Mouse (Mus musculus): Measurements from ENCODE around the gene Cnpy1. TPM values are rescaled to one million over a fixed set of nuclear protein-coding genes. Genes with fewer than 3 reads are reported as not detected.

Gene Cnpy1
- polyA plus RNA-seq, 2 experiments: 0.09 TPM; not detected in 1

- no peak for DNase-seq (ENCODE audit: low read depth in 3 of 3, low spot score in 3 of 3)
Observed at GRCm38 (mm10) chr5:28209549-28210431, 35.8 kb downstream of the Cnpy1 start.

GRCm38 (mm10) chr5:28208726-28209520 lies 36.7 kb downstream of the Cnpy1 start:
- no peak overlapping the region for H3K9ac ChIP-seq (replicated peaks)
- H3K4me1 ChIP-seq (replicated peaks; ENCODE audit: control insufficient read depth in 2 of 2, insufficient read depth in 2 of 2, low read length in 1 of 2): peaks cover 0 to 3% of the 10 kb centered on the region in 2 experiments; a peak in 1 of 4 replicates
- ATAC-seq (ENCODE audit: insufficient read depth) (no peak), DNase-seq (ENCODE audit: low read depth in 3 of 3, low spot score in 3 of 3) (no peak)
- no peak overlapping the region for H3K27ac ChIP-seq
- TF ChIP-seq EP300 (IDR thresholded peaks at IDR 0.05; ENCODE audit: low read depth): no peak
- no peak for TF ChIP-seq CTCF (IDR thresholded peaks at IDR 0.05; ENCODE audit: low read depth)
- peaks cover 60% of the 10 kb centered on the region for H3K27me3 ChIP-seq (ENCODE audit: control insufficient read depth, insufficient read depth, low read length)
- 11% methylated on average over 20 of the region's 20 CpGs for WGBS (ENCODE audit: insufficient replicate concordance)
- no peak overlapping the region for H3K4me2 ChIP-seq (ENCODE audit: low read depth)
- no peaks in the 10 kb centered on the region for H3K9me3 ChIP-seq (ENCODE audit: control insufficient read depth, low read length)
- no peak overlapping the region for H3K4me3 ChIP-seq (ENCODE audit: insufficient read depth in 1 of 2, low read depth in 2 of 2, low read length in 2 of 2)
- no peaks in the 10 kb centered on the region for H3K36me3 ChIP-seq (replicated peaks; ENCODE audit: control insufficient read depth, insufficient read depth, low read depth)

More at GRCm38 (mm10) chr5:28209549-28210431, 35.8 kb downstream of the Cnpy1 start:
- Histone ChIP-seq H3K4me1 (replicated peaks; ENCODE audit: control insufficient read depth in 2 of 2, insufficient read depth in 2 of 2, low read length in 1 of 2) (peaks cover 0 to 3% of the 10 kb centered on the region in 2 experiments; a peak in 1 of 4 replicates), H3K9me3 (ENCODE audit: control insufficient read depth, low read length) (no peaks in the 10 kb centered on the region), H3K4me3 (ENCODE audit: insufficient read depth in 1 of 2, low read depth in 2 of 2, low read length in 2 of 2) (peak overlapping the region; percentile 11 to 27; a peak in 3 of 4 replicates), H3K27ac (no peak overlapping the region), H3K4me2 (ENCODE audit: low read depth) (peak overlapping the region; percentile 32), H3K36me3 (replicated peaks; ENCODE audit: control insufficient read depth, insufficient read depth, low read depth) (no peaks in the 10 kb centered on the region), H3K27me3 (ENCODE audit: control insufficient read depth, insufficient read depth, low read length) (peaks cover 60% of the 10 kb centered on the region), H3K9ac (replicated peaks) (no peak overlapping the region)
- WGBS (ENCODE audit: insufficient replicate concordance): under 1% methylated on average over 80 of the region's 80 CpGs
- no peak for ATAC-seq (ENCODE audit: insufficient read depth)
- TF ChIP-seq EP300 (IDR thresholded peaks at IDR 0.05; ENCODE audit: low read depth) (no peak), CTCF (IDR thresholded peaks at IDR 0.05; ENCODE audit: low read depth) (no peak)

GRCm38 (mm10) chr5:28207043-28207442 lies 38.6 kb downstream of the Cnpy1 start:
- Histone ChIP-seq H3K4me2 (ENCODE audit: low read depth) (no peak overlapping the region), H3K4me1 (replicated peaks; ENCODE audit: control insufficient read depth in 2 of 2, insufficient read depth in 2 of 2, low read length in 1 of 2) (peaks cover 0 to 3% of the 10 kb centered on the region in 2 experiments; a peak in 1 of 4 replicates), H3K36me3 (replicated peaks; ENCODE audit: control insufficient read depth, insufficient read depth, low read depth) (no peaks in the 10 kb centered on the region), H3K27ac (no peak overlapping the region), H3K27me3 (ENCODE audit: control insufficient read depth, insufficient read depth, low read length) (peaks cover 49% of the 10 kb centered on the region), H3K9me3 (ENCODE audit: control insufficient read depth, low read length) (no peaks in the 10 kb centered on the region), H3K4me3 (ENCODE audit: insufficient read depth in 1 of 2, low read depth in 2 of 2, low read length in 2 of 2) (no peak overlapping the region), H3K9ac (replicated peaks) (no peak overlapping the region)
- no peak for TF ChIP-seq EP300 (IDR thresholded peaks at IDR 0.05; ENCODE audit: low read depth)
- no peak for TF ChIP-seq CTCF (IDR thresholded peaks at IDR 0.05; ENCODE audit: low read depth)
- no peak for ATAC-seq (ENCODE audit: insufficient read depth)
- DNase-seq (ENCODE audit: low read depth in 3 of 3, low spot score in 3 of 3): no peak
- WGBS (ENCODE audit: insufficient replicate concordance): 47% methylated on average over 4 of the region's 4 CpGs

GRCm38 (mm10) chr5:28206448-28206847 lies 39.2 kb downstream of the Cnpy1 start:
- Histone ChIP-seq H3K4me3 (ENCODE audit: insufficient read depth in 1 of 2, low read depth in 2 of 2, low read length in 2 of 2) (no peak overlapping the region), H3K9ac (replicated peaks) (no peak overlapping the region), H3K27ac (no peak overlapping the region), H3K4me2 (ENCODE audit: low read depth) (no peak overlapping the region), H3K27me3 (ENCODE audit: control insufficient read depth, insufficient read depth, low read length) (peaks cover 43% of the 10 kb centered on the region), H3K9me3 (ENCODE audit: control insufficient read depth, low read length) (no peaks in the 10 kb centered on the region), H3K36me3 (replicated peaks; ENCODE audit: control insufficient read depth, insufficient read depth, low read depth) (no peaks in the 10 kb centered on the region), H3K4me1 (replicated peaks; ENCODE audit: control insufficient read depth in 2 of 2, insufficient read depth in 2 of 2, low read length in 1 of 2) (peaks cover 0 to 3% of the 10 kb centered on the region in 2 experiments; a peak in 1 of 4 replicates)
- no peak for TF ChIP-seq CTCF (IDR thresholded peaks at IDR 0.05; ENCODE audit: low read depth)
- no peak for TF ChIP-seq EP300 (IDR thresholded peaks at IDR 0.05; ENCODE audit: low read depth)
- 18% methylated on average over 4 of the region's 4 CpGs for WGBS (ENCODE audit: insufficient replicate concordance)
- DNase-seq (ENCODE audit: low read depth in 3 of 3, low spot score in 3 of 3): no peak
- ATAC-seq (ENCODE audit: insufficient read depth): peak; percentile 66

Data from liver, embryonic 14.5 days (tissue).